Mouse (Mus musculus) hematopoietic multipotent progenitor cell, adult 10-12 weeks (in vitro differentiated cells): ENCODE results near the gene Pde8b. TPM values are rescaled to one million over a fixed set of nuclear protein-coding genes. Genes with fewer than 3 reads are reported as not detected.

ENCODE experiments used
- polyA plus RNA-seq: library from polyadenylated mRNA; stranded (reverse); fragments of >175 nt; gene quantifications from 2 replicates; pipeline ENCODE4 v1.2.3, GENCODE M21; 2012; ENCODE audit warnings: low replicate concordance

Pde8b gene
- polyA plus RNA-seq = 0.13 and 0.35 TPM in 2 replicates

GRCm38 (mm10) chr13:95249511-95250456 lies at the start of gene Pde8b:
Pde8b (minus strand) TSS chr13:95250336.

DNA sequence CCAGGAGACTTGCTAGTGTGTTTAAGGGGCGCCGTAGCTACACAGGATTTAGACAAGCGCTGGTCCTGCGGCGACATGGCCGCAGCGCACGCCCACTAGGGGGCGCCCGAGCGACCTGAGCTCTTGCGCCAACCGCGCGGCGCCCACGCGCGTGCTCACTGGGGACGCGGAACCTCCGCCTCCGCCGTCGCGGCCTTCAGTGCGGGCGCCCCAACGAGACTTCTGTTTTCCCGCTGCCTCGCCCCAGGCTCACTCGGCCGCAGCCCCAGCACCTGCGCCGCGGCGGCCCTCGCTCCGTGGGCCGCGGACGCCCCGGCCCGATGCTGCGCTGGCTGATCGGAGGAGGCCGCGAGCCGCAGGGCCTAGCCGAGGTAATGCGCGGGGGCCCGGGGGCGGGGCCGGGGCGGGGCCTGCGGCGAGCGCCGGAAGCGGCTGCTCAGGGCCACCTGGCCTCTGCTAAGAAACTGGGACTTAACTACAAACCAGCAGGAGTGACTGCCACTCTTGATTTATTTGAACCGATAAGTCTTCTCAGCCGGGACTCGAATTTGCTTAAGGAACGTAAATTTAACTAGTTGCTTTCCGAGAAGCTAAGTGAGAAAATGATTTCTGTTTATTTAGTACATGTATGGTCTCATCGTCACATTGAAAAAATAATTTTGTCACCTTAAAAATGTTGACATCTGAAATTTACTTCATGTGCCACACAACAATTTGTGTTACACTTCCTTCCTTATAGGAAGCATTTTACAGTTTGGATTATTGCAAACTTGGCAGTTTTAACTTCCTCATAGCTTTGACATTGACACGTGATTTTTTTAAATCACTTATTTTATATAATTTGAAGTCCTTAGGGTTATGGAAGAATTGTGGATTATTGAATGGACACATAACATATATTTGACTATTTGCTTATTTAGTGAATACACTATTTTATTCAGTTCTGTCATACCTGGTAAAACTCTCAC lies 273.6 kb downstream of the Pde8b start, which contains the start of gene Wdr41:
Gene Wdr41 (plus strand): TSS at position 126 of the 968 bp plus-strand sequence.

Other genes with a start within 250 kb of the Pde8b start
- gene Zbed3, start 73.3 kb upstream of the Pde8b start, polyA plus RNA-seq = 7.8 and 11.9 TPM in 2 replicates
- gene Aggf1, start 125.0 kb upstream of the Pde8b start, polyA plus RNA-seq = 13.6 and 22.7 TPM in 2 replicates
- not detected in 2 replicates for gene Crhbp, start 194.6 kb upstream of the Pde8b start, polyA plus RNA-seq
- not detected in 2 replicates for gene S100z, start 228.4 kb upstream of the Pde8b start, polyA plus RNA-seq